Mouse (Mus musculus) intestine, embryonic 15.5 days (tissue): ENCODE results near the gene St5. TPM values are rescaled to one million over a fixed set of nuclear protein-coding genes. Genes with fewer than 3 reads are reported as not detected.

Experiments used
- polyA plus RNA-seq: library from polyadenylated mRNA; unstranded; fragments of >200 nt; fragmentation: Nextera tagmentation; extraction: Ambion mirVana; gene quantifications from 2 replicates; pipeline ENCODE4 v1.2.1, GENCODE M21; 2015

Gene St5
- polyA plus RNA-seq, 1 experiment from 2014 or later, result 64.4 TPM

Other genes starting within 250 kb of the St5 start
- 0.01 TPM in 2 replicates for gene Trim66, start 195.5 kb downstream of the St5 start, polyA plus RNA-seq
- 138 and 145 TPM in 2 replicates for gene Rpl27a, start 184.5 kb downstream of the St5 start, polyA plus RNA-seq
- gene Akip1, start 85 bp upstream of the St5 start, polyA plus RNA-seq, result 38.1 and 38.6 TPM in 2 replicates
- 0.14 and 0.16 TPM in 2 replicates for gene BC051019, start 20.2 kb upstream of the St5 start, polyA plus RNA-seq
- not detected in 2 replicates for gene Ascl3, start 28.1 kb upstream of the St5 start, polyA plus RNA-seq
- gene Tmem9b, start 49.3 kb upstream of the St5 start, polyA plus RNA-seq, result 64.4 and 65.2 TPM in 2 replicates
- 0.33 and 0.36 TPM in 2 replicates for gene Nrip3, start 78.4 kb upstream of the St5 start, polyA plus RNA-seq
- 1.6 and 1.7 TPM in 2 replicates for gene Scube2, start 162.1 kb upstream of the St5 start, polyA plus RNA-seq